Mouse (Mus musculus) midbrain, postnatal 0 days (tissue): ENCODE data around the gene Tank. TPM values are rescaled to one million over a fixed set of nuclear protein-coding genes. Genes with fewer than 3 reads are reported as not detected.
A peak's percentile ranks its signal among the peaks of the same experiment; 100 is the strongest.

Experiments used
- ATAC-seq: fragments of 200-750 bp; cut with Nextera tagmentation; 2 replicates; pipeline ENCODE4 v1.8.0; 2017; ENCODE audit warnings: moderate number of reproducible peaks, mild to moderate bottlenecking, moderate TSS enrichment, moderate library complexity; ENCODE audit not compliant: low FRiP score
- DNase-seq: peaks from one replicate; pipeline ENCODE4 v3.0.0-alpha.2; 2015; ENCODE audit warnings: low spot score
- H3K27ac ChIP-seq: fragments of 300-500 bp; sonication (generic); 2 replicates; pipeline ENCODE4 v1.5.1; 2014; ENCODE audit warnings: low read depth, mild to moderate bottlenecking, low read length, mixed read lengths
- H3K27me3 ChIP-seq: fragments of 300-500 bp; sonication (generic); 2 replicates; pipeline ENCODE4 v1.6.1; 2014; ENCODE audit warnings: low read length, control low read depth, mixed read lengths; ENCODE audit not compliant: insufficient read depth
- H3K36me3 ChIP-seq: fragments of 300-500 bp; sonication (generic); 2 replicates; pipeline ENCODE4 v1.6.1; 2014; ENCODE audit warnings: low read length, control low read depth, mixed read lengths; ENCODE audit not compliant: insufficient read depth
- H3K4me1 ChIP-seq: fragments of 300-500 bp; sonication (generic); 2 replicates; pipeline ENCODE4 v1.6.1; 2014; ENCODE audit warnings: mild to moderate bottlenecking, control low read depth, antibody characterized with exemption, low read length, mixed read lengths; ENCODE audit not compliant: insufficient read depth
- H3K4me2 ChIP-seq: fragments of 300-500 bp; sonication (generic); 2 replicates; pipeline ENCODE4 v1.6.1; 2014; ENCODE audit warnings: low read depth, mild to moderate bottlenecking, low read length, mixed read lengths; ENCODE audit not compliant: poor library complexity, severe bottlenecking
- H3K4me3 ChIP-seq: fragments of 300-500 bp; sonication (generic); 2 replicates; pipeline ENCODE4 v1.5.1; 2014; ENCODE audit warnings: low read depth, mild to moderate bottlenecking, low read length, moderate library complexity
- H3K9ac ChIP-seq: fragments of 300-500 bp; sonication (generic); replicated peaks from 2 replicates; pipeline ENCODE4 v1.6.1; 2014; ENCODE audit warnings: mild to moderate bottlenecking, low read length, moderate library complexity, mixed read lengths; ENCODE audit not compliant: poor library complexity, severe bottlenecking
- H3K9me3 ChIP-seq: fragments of 300-500 bp; sonication (generic); 2 replicates; pipeline ENCODE4 v1.6.1; 2016; ENCODE audit warnings: low read length, control low read depth
- CTCF ChIP-seq: IDR thresholded peaks from 2 replicates; pipeline ENCODE4 v1.5.1; 2016; ENCODE audit warnings: antibody characterized with exemption, mild to moderate bottlenecking
- WGBS: fragments of 180-500 bp; shearing (Covaris S2); extraction: QIAGEN DNeasy Blood & Tissue Kit; methylation state at CpG from one replicate; pipeline ENCODE4 v1.1.7; 2014; 5-methylcytosine and 5-hydroxymethylcytosine counted together
- polyA plus RNA-seq: library from polyadenylated mRNA; unstranded; fragments of >200 nt; fragmentation: Nextera tagmentation; extraction: Ambion mirVana; gene quantifications from 2 replicates; pipeline ENCODE4 v1.2.1, GENCODE M21; 2015
- total RNA-seq: library from RNA; depleted of rRNA; stranded (reverse); fragments of >200 nt; gene quantifications from 2 replicates; pipeline ENCODE4 v1.2.3, GENCODE M21; 2014

The Tank gene
- total and polyA plus RNA-seq, 2 experiments from 2014 or later: 25.4 to 25.8 TPM

GRCm38 (mm10) chr2:61593030-61593811, 14.8 kb downstream of the Tank start:
- Histone ChIP-seq H3K27ac (peak overlapping the region; percentile 75), H3K4me1 (no peaks in the 10 kb centered on the region), H3K9me3 (no peaks in the 10 kb centered on the region), H3K27me3 (no peaks in the 10 kb centered on the region), H3K36me3 (no peaks in the 10 kb centered on the region), H3K4me2 (peak overlapping the region; percentile 83), H3K4me3 (peak overlapping the region; percentile 91), H3K9ac (peak overlapping the region; percentile 81)
- DNase-seq (peak; percentile 93), ATAC-seq (peak; percentile 97)
- under 1% methylated on average over 55 of the region's 62 CpGs for WGBS
- no peak for TF ChIP-seq CTCF

DNA sequence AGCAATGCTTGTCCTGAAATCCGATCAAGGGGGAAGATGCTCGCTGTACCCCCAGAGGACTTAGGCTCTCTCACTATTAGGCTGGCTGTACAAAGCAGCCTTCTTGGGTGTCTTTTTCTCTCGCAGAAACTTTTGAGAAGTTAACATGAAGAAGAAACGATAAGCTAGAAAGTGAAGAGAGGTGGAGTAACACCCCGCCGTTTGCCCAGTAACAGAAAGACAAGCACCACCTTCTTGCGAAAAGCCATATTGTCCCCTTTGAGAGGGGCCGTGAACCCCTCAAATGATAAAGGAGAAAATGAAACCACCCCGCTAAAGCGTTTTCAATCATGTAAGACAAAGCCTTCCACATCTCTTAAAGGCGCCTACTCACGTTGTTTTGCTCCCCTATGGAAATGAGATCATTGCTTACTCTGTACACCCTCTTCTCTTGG, 15.5 kb downstream of the Tank start:
- 7% methylated on average over 12 of the region's 12 CpGs for WGBS
- Histone ChIP-seq H3K36me3 (no peaks in the 10 kb centered on the region), H3K4me3 (peak overlapping the region; percentile 91), H3K4me2 (peak overlapping the region; percentile 83), H3K27me3 (no peaks in the 10 kb centered on the region), H3K9ac (peak overlapping the region; percentile 81), H3K4me1 (no peaks in the 10 kb centered on the region), H3K9me3 (no peaks in the 10 kb centered on the region), H3K27ac (0 out of 2 replicates have a peak overlapping the region, but pooled peaks have one; percentile 75)
- ATAC-seq (no peak), DNase-seq (no peak)
- no peak for TF ChIP-seq CTCF

DNA sequence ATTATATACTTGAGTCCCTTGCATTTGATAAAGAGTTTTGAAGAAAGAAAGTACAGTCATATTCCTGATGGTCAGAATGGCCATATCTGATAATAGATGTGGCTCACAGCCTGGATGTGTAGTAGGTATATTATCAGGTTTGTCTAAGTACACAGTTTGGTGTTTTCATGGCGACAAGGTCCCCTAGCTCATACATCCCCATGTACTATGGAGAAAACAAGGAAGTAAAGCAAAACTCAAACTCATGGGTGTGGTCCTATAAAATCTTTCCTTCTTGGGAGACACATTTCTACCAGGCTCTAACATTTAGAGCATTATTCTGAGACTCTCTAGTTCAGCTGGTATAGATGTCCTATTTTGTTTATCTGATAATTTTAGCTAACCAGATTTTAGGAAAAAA, 21.3 kb downstream of the Tank start:
- no peaks in the 10 kb centered on the region for H3K27me3 ChIP-seq
- no peak overlapping the region for H3K4me3 ChIP-seq
- TF ChIP-seq CTCF: no peak
- 96% methylated on average over 1 of the region's 1 CpGs for WGBS
- H3K9me3 ChIP-seq: no peaks in the 10 kb centered on the region
- H3K4me1 ChIP-seq: no peaks in the 10 kb centered on the region
- DNase-seq: no peak
- H3K4me2 ChIP-seq: no peak overlapping the region
- ATAC-seq: no peak
- H3K36me3 ChIP-seq: no peaks in the 10 kb centered on the region
- H3K27ac ChIP-seq: no peak overlapping the region
- no peak overlapping the region for H3K9ac ChIP-seq

DNA sequence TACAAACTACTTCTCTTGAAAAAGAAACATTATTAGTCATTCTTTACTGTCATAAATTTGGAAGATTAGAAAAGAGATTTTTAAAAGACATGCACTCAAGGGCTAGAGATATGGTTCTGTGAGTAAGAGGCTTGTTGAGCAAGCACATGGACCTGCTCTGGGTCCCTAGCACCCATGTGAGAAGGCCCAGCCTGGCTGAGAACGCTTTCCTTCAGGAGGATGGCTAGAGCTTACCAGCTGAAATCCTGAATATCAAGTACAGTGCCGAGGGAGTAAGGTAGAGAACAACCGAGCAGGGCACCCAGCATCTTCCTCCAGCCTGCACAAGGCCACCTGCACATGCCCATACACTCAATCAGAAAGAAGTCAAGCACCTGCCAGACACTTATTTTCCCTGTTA, 25.1 kb downstream of the Tank start:
- Histone ChIP-seq H3K27ac (no peak overlapping the region), H3K4me3 (no peak overlapping the region), H3K4me1 (no peaks in the 10 kb centered on the region), H3K9ac (no peak overlapping the region), H3K27me3 (no peaks in the 10 kb centered on the region), H3K4me2 (no peak overlapping the region), H3K36me3 (no peaks in the 10 kb centered on the region), H3K9me3 (no peaks in the 10 kb centered on the region)
- no peak for TF ChIP-seq CTCF
- 79% methylated on average over 3 of the region's 3 CpGs for WGBS
- no peak for DNase-seq
- ATAC-seq: no peak

GRCm38 (mm10) chr2:61606942-61607341, 28.6 kb downstream of the Tank start:
- H3K9me3 ChIP-seq: no peaks in the 10 kb centered on the region
- no peaks in the 10 kb centered on the region for H3K36me3 ChIP-seq
- no peaks in the 10 kb centered on the region for H3K27me3 ChIP-seq
- TF ChIP-seq CTCF: no peak
- no peak overlapping the region for H3K27ac ChIP-seq
- no peak overlapping the region for H3K4me2 ChIP-seq
- no peak overlapping the region for H3K9ac ChIP-seq
- ATAC-seq: no peak
- 95% methylated on average over 1 of the region's 1 CpGs for WGBS
- DNase-seq: no peak
- H3K4me1 ChIP-seq: no peaks in the 10 kb centered on the region
- H3K4me3 ChIP-seq: no peak overlapping the region

DNA sequence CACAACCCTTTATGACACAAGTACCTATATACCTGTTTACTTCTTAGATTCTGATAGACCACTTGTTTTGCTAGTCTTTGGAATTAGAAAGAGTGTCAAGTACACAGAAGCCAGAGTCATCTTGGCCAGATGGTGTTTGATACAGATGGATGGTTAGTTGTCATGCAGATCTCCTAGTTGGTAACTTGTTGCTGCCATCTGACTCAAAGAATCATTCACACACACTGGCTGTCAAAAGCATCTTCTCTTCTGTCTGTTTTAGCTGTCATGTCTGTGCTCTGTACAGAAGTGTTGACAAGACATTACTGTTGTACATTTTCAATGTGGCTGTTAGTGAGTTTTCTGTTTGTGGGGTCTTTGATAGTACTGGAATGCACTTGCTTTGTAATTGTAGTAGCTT, 45.6 kb downstream of the Tank start:
- peaks cover 5% of the 10 kb centered on the region; the same call in 1 of the 2 replicates for H3K9me3 ChIP-seq
- H3K4me2 ChIP-seq: no peak overlapping the region
- no peaks in the 10 kb centered on the region for H3K36me3 ChIP-seq
- no peaks in the 10 kb centered on the region for H3K4me1 ChIP-seq
- H3K27me3 ChIP-seq: no peaks in the 10 kb centered on the region
- no peak for TF ChIP-seq CTCF
- no peak overlapping the region for H3K9ac ChIP-seq
- DNase-seq (no peak), ATAC-seq (no peak)
- H3K4me3 ChIP-seq: no peak overlapping the region
- H3K27ac ChIP-seq: no peak overlapping the region
